Comparison of ENCODE assay signal across 8 mouse cellular contexts in the genomic region with DNA sequence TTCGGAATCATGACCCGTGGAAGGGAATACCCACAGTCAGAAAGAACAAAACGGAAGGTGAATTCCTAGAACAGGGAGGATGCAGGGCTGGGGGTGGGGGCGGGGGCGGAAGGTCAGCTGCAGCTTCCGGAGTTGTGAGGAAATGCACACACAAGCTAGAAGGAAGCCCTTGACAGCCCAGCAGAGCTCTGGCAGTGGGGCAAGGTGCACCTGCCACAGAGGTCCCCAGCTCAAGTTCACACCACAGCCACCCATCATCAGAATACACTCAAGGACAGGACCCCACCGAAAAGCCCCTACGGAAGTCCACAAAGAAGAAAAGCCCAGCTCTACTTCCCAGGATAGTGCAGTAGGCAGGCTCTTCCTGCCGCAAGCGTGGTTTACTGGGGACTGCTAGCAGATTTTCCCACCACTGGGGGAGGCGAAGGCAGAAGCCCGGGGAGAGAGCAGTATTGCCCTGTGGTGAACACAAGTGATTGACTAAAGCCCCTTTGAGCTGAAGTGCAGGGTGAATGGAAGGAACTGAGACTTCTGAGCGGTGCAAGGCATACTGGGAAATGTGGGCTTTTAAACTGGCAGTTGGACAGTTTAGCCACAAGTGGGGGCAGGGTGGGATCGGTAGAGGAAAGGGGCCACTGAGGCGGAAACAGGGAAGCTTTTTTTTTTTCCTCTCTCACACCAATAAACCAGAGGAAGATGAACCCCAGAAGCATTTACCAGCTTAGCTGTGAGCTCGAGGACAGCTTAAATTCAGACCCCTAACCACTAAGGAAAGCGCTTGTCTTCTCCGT. TPM values are rescaled to one million over a fixed set of nuclear protein-coding genes. Genes with fewer than 3 reads are reported as not detected.
A peak's percentile ranks its signal among the peaks of the same experiment; 100 is the strongest.
DNase-seq lines count a peak whose midpoint lies in the region; ATAC-seq and TF ChIP-seq lines count a peak whose summit lies in the region.
"Had no signal": no experiment of that assay in that cellular context is flagged by ENCODE, and none has a peak within 500 bp of the region (broad histone marks: within the 10 kb centered on the region; RNA-seq: fewer than 3 reads in every experiment).

No protein-coding gene starts in this region.

- H3K27ac ChIP-seq in limb, embryonic 14.5 days (replicated peaks; ENCODE audit: low read depth, low read length) = no peak overlapping the region

- H3K9ac ChIP-seq in limb, embryonic 14.5 days (ENCODE audit: low read depth, low read length, severe bottlenecking) = no peak overlapping the region

- no peak overlapping the region for H3K4me3 ChIP-seq in limb, embryonic 14.5 days (replicated peaks; ENCODE audit: low read length)

- 0 out of 2 replicates have a peak overlapping the region, but pooled peaks have one; percentile 8 for H3K4me2 ChIP-seq in limb, embryonic 14.5 days (replicated peaks; ENCODE audit: low read depth, low read length, severe bottlenecking)

- ATAC-seq in granulocyte monocyte progenitor cell, adult 5-6 weeks (replicated peaks; ENCODE audit: poor library complexity, severe bottlenecking) = peak; percentile 70
- ATAC-seq in limb, embryonic 14.5 days (ENCODE audit: low FRiP score, low read depth) = no peak
- peak; percentile 74 for ATAC-seq in monocyte, adult 5-6 weeks (replicated peaks; ENCODE audit: insufficient number of reproducible peaks, low FRiP score, low TSS enrichment, poor library complexity, severe bottlenecking)

- 59% methylated on average over 18 of the region's 18 CpGs for WGBS in limb, embryonic 14.5 days

- peak; percentile 88 for DNase-seq in A20 (ENCODE audit: low read depth, low spot score)
- DNase-seq in CD4-positive, CD25-positive, alpha-beta regulatory T cell, adult 2 months (ENCODE audit: low read depth, low spot score) = peak; percentile 67
- no peak for DNase-seq in limb, embryonic 14.5 days (ENCODE audit: low spot score)
- no peak for DNase-seq in frontal cortex, postnatal 25 days (ENCODE audit: low spot score in 2 of 2)
- no peak for DNase-seq in gastrocnemius, adult 18-20 months (ENCODE audit: low spot score)

- H3K27me3 ChIP-seq in limb, embryonic 14.5 days (ENCODE audit: control insufficient read depth, insufficient read depth, low read length) = no peaks in the 10 kb centered on the region

- no peak for TF ChIP-seq POLR2A in limb, embryonic 14.5 days (IDR thresholded peaks at IDR 0.05; ENCODE audit: borderline replicate concordance, extremely low read depth, insufficient read depth, insufficient read length)

- no peaks in the 10 kb centered on the region for H3K9me3 ChIP-seq in limb, embryonic 14.5 days (ENCODE audit: control insufficient read depth, low read length)

- H3K4me1 ChIP-seq in limb, embryonic 14.5 days (ENCODE audit: control insufficient read depth, insufficient read depth, low read length) = no peaks in the 10 kb centered on the region

- H3K36me3 ChIP-seq in limb, embryonic 14.5 days (ENCODE audit: control insufficient read depth, insufficient read depth, low read length) = no peaks in the 10 kb centered on the region

RNA-seq across cellular contexts. Expression of a gene that starts 2.5 kb away (rescaled TPM):
- 102 and 159 TPM in 2 replicates for total RNA-seq in granulocyte monocyte progenitor cell, adult 5-6 weeks (2014; fragmentation: Nextera tagmentation)
- total RNA-seq in granulocyte monocyte progenitor cell, adult 5-6 weeks (2017) = 86.7 and 90.4 TPM in 2 replicates
- polyA plus RNA-seq in limb, embryonic 14.5 days (2012; rRNA removed) = 0.08 TPM in 1 of 2 replicates, not detected in the other
- 0.19 TPM in 1 of 2 replicates, not detected in the other for polyA plus RNA-seq in limb, embryonic 14.5 days (2014; fragmentation: Nextera tagmentation; extraction: Ambion mirVana)
- total RNA-seq in monocyte, adult 5-6 weeks (2017) = 0.87 to 1.3 TPM in 2 of 3 replicates, not detected in the other
- total RNA-seq in gastrocnemius, adult 18-20 months (2021) = not detected
- polyA plus RNA-seq: large intestine, adult 2 months had no signal

RNA-seq across cellular contexts. Expression of a gene that starts 11.7 kb away (rescaled TPM):
- 185 and 192 TPM in 2 replicates for total RNA-seq in granulocyte monocyte progenitor cell, adult 5-6 weeks (2014; fragmentation: Nextera tagmentation)
- 110 and 119 TPM in 2 replicates for total RNA-seq in granulocyte monocyte progenitor cell, adult 5-6 weeks (2017)
- polyA plus RNA-seq in limb, embryonic 14.5 days (2012; rRNA removed) = 14.2 and 18.2 TPM in 2 replicates
- 20.1 and 20.2 TPM in 2 replicates for polyA plus RNA-seq in limb, embryonic 14.5 days (2014; fragmentation: Nextera tagmentation; extraction: Ambion mirVana)
- total RNA-seq in monocyte, adult 5-6 weeks (2017) = 151 to 182 TPM (median 158 TPM) in 3 replicates
- 1 to 10 TPM; 1.3 to 2.1 TPM for total RNA-seq in gastrocnemius, adult 18-20 months (2021)

Comparison
In these comparisons a context has a peak if more than half of its experiments do, and no peak if none do; other contexts are left out.
1. DNase-seq: peak in A20 (single experiment) and CD4-positive, CD25-positive, alpha-beta regulatory T cell, adult 2 months (single experiment); none in limb, embryonic 14.5 days (single experiment), frontal cortex, postnatal 25 days (0 of 2) and gastrocnemius, adult 18-20 months (single experiment).
2. RNA of a gene that starts 2.5 kb away (total RNA-seq): 86.7 to 159 TPM in granulocyte monocyte progenitor cell, adult 5-6 weeks; 0.87 to 1.3 TPM in monocyte, adult 5-6 weeks and not detected in gastrocnemius, adult 18-20 months; every median in the first group is over 10 times any median in the second.
3. RNA of a gene that starts 11.7 kb away (total RNA-seq): 110 to 192 TPM in granulocyte monocyte progenitor cell, adult 5-6 weeks and 151 to 182 TPM in monocyte, adult 5-6 weeks; 1.3 to 2.1 TPM in gastrocnemius, adult 18-20 months; every median in the first group is over 10 times any median in the second.